Mouse (Mus musculus) cerebellum, adult 18-20 months (tissue): ENCODE results near the gene Hoxc10.

ENCODE experiments used
- DNase-seq, 2 experiments: peaks; one replicate each; pipeline ENCODE4 v3.0.0; 2021

Gene Hoxc10

GRCm38 (mm10) chr15:102969296-102969695, 2.7 kb downstream of the Hoxc10 start:
- DNase-seq, result no peak

- DNase-seq, result no peak
Observed at GRCm38 (mm10) chr15:102970740-102971139, 4.1 kb downstream of the Hoxc10 start.

DNA sequence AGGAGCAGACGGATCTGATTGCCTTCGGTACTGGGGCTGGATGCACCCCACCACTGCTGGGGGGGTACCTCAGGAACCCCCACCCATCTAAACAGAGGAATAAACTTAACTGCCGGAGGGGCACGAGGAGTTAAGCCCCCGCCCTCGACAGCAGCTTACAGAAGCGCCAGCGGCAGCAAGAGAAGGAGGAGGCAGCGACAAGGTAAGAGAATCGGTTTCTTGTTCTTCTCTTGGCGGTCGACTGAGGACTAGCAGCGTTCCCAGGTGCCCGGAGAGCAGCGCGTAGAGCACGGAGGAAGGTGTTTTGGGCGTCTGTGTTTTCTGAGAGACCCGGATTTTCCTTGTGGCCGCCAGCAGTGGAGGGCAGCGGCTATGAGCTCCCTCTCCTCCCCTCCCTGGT, 5.7 kb downstream of the Hoxc10 start:
- no peak for DNase-seq

- no peak for DNase-seq
Observed at GRCm38 (mm10) chr15:102972753-102973152, 6.2 kb downstream of the Hoxc10 start.

GRCm38 (mm10) chr15:102975034-102975433, 8.4 kb downstream of the Hoxc10 start:
- no peak for DNase-seq

GRCm38 (mm10) chr15:102975688-102976111, 9.1 kb downstream of the Hoxc10 start:
- DNase-seq, result no peak

DNA sequence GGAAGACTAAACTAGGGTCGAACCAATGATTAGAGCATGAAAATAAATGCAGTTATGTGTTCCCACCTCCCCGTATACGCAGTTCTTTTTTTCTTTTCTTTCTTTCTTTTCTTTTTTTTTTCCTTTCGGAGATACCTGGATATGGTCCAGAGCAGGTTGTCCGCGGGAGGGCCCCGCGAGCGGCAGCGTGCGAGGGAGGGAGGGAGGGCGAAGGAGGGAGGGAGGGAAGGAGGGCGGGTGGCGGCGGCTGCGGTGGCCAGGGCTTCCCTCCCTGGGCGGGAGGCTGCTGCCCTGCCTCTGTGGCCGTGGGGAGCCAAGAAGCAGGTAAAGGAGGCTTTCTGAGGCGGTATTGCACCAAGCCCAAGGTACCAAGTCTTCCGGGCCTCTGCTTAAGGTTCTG, 9.6 kb downstream of the Hoxc10 start, which contains the start of gene Hoxc9:
TSS of gene Hoxc9 (plus strand) at position 269 of the 400 bp plus-strand sequence.
- no peak for DNase-seq

GRCm38 (mm10) chr15:102976631-102977422, 10.2 kb downstream of the Hoxc10 start:
- DNase-seq, result no peak

DNA sequence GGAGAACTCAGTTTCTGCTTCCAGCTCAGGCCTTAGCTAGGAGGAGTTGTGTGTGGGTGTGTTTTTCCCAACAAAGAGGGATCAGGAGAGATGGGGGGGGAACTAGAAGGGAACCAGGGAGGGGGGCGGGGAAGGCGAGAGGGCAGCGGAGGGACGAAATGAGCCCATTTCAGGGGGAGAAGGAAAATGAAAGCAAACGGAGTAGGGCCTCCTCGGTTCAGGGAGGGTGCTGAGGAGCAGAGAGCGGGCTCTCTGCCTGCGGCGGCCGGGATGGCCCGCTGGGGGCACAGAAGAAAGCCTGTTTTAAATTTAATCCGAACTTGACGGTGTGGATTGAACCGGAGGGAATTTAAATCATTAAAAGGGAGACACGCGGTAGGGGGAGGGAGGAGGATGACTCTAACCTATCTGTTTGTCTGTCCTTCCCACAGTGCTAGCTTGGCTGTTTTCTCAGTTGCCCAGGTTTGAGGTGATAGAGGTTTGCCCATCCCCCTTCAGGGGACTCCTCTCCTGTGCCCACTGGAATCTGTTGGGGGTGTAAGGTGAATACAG, 10.9 kb downstream of the Hoxc10 start:
- DNase-seq, result no peak

DNA sequence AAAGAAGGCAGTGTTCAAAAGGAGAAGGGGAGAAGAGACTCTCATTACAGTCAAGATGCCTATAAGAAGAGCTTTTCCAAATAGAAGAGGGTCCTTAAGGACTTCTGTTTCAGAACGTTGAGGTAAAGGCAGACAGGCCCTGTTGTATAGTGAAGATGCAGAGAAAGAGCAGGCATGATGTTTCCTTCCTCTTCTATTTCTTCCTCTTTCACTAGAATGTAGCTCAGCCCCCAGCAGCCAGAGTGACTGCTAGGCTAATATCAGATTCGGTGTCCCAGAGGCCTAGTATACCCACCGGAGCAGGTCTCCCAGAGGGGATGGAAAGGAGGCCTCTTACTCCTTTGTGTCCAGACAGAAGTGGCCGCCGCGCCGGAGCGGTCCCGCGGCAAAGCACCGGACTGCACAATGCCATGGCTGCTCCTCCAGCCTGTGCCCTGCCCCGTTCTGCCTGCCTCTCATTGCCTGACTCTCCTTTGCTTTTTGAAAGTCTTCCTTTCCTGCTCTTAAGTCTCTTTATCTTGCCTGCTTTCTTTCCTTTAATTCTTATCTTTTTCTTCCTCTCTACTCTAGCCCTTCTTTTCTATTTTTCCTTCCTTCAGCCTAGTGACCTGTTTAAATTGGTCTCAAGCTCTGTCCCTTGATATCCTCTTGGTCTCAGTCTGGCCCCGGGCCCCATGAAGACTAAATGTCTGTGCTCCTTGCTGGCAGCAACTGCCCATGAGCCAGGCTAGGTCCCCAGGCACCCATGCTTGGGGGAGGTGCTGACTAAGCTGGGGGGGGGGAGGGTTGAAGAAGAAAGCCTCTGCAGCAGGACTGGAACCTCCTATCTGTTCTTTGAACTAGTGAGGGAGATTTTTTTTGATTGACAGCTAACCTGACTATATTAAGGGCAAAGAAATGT, 12.3 kb downstream of the Hoxc10 start:
- no peak for DNase-seq

- DNase-seq, result no peak
Observed at GRCm38 (mm10) chr15:102979936-102980335, 13.3 kb downstream of the Hoxc10 start.

DNA sequence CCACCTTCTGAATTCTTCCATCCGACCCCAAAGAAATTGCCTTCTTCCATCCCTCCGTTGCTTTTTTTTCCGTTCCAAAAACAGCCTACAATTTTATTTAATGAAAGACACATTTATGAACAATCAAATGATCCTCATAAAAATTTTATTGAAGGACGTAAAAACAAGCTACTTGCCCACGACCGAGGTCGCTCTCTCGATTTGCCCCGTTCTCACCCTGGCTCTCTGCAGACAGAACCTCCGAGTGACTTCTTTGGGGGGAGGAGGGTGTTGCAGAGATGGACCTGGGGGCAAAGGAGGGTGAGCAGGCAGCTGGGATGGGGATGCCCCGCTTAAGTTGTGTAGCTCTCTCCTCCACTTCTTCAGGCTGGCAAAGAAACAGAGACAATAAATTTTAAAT, 13.8 kb downstream of the Hoxc10 start:
- DNase-seq, result no peak

DNA sequence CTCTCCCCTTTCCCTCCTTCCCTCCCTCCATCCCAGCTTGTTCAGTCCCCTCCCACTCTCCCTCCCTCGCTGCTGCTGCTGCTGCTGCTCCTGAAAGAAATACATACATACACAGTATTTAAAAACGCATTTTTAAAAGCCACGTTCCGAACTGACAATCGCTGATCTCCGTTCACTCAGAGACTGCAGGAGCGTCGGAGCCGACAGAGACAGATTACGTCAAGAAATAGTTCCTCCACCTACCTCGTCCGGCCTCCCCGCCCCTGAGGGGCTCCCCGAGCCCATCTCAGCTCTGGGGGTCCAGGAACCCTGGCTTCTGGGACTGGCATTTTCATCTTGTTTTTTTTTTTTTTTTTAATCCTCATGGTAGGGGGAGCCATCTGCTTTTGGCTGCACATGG, 14.3 kb downstream of the Hoxc10 start:
- no peak for DNase-seq

- DNase-seq, result no peak
Observed at GRCm38 (mm10) chr15:102981379-102982288, 15.0 kb downstream of the Hoxc10 start.

- no peak for DNase-seq
Observed at GRCm38 (mm10) chr15:102983716-102984115, 17.1 kb downstream of the Hoxc10 start.

DNA sequence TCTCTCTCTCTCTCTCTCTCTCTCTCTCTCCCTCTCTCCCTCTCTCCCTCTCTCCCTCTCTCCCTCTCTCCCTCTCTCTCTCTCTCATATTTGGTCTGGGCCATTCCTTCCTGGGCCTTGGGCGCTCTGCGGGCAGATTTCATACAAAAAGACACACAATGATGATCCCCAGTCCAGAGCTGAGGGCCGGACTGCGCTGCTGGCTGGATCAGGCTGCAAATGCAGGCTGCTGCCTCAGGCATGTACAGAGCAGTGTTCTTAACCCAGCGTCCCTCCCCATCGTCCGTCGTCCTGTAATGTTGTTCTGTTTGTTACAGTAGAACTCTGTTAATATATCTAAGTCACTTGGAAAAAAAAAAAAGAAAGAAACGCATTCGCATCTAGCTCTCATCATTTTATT, 17.9 kb downstream of the Hoxc10 start:
- no peak for DNase-seq

DNA sequence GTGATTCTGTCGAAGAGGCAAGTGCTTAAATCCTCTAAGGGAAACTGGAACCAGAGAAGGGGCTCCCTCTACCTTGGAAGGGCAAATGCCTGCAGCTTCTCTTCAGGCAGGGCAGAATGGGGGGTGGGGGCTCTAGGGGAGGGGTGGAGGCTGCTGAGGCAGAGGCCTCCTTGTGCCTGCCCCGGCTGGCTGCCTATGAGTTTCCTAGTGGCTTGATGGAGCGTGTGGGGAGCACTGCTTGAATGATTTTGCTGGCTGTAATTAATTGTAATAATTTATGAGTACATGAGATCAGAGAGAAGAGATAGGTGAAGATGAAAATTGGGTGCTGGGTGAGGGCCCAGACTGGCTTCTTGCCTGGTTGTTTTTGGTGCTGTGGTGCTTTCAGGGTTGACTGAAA, 18.3 kb downstream of the Hoxc10 start:
- DNase-seq, result no peak

GRCm38 (mm10) chr15:102987124-102987833, 20.7 kb downstream of the Hoxc10 start:
- DNase-seq, result peak; percentile 88 to 92

DNA sequence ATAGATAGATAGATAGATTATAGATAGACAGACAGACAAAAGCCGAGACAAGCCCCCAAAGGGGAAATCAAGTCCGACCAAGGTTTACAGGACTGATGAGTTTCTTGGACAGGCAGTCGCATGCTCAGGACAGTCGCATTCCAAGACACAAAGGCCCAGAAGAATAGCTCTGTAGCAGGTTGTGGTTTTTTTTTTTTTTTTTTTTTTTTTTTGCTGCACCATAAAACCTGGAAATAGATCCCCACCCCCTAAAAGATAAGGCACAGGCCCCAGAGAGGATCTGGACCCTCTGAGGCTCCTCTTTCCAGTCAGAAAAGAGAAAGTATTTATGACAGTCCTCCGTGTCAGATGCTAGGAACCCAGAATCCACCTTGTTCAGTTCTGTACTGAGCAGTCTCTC, 21.5 kb downstream of the Hoxc10 start:
- no peak for DNase-seq

GRCm38 (mm10) chr15:102990461-102991397, 24.1 kb downstream of the Hoxc10 start, which contains the start of gene Hoxc8:
Hoxc8 (plus strand) TSS chr15:102990607.
- DNase-seq, result no peak
